In genomic region chr11:118729373-118729772, GRCm38 (mm10) we compare ENCODE assay signal across 11 mouse cellular contexts.
DNase-seq lines count a peak whose midpoint lies in the region; ATAC-seq lines count a peak whose summit lies in the region.
"Had no signal": no experiment of that assay in that cellular context is flagged by ENCODE, and none has a peak within 500 bp of the region (broad histone marks: within the 10 kb centered on the region; RNA-seq: fewer than 3 reads in every experiment).

No protein-coding gene starts in this region.

- H3K4me3 ChIP-seq in midbrain, embryonic 11.5 days (ENCODE audit: low read depth, low read length) = no peak overlapping the region
- no peak overlapping the region for H3K4me3 ChIP-seq in midbrain, embryonic 16.5 days (ENCODE audit: low read depth, low read length)
- no peak overlapping the region for H3K4me3 ChIP-seq in limb, embryonic 10.5 days
- no peak overlapping the region for H3K4me3 ChIP-seq in stomach, embryonic 15.5 days (replicated peaks)

- H3K4me1 ChIP-seq in midbrain, embryonic 11.5 days (ENCODE audit: control insufficient read depth, insufficient read depth, low read length) = peaks cover 21% of the 10 kb centered on the region
- H3K4me1 ChIP-seq in midbrain, embryonic 16.5 days (ENCODE audit: control insufficient read depth, insufficient read depth, low read length) = peaks cover 11% of the 10 kb centered on the region; the same call in 1 of the 2 replicates
- H3K4me1 ChIP-seq in limb, embryonic 10.5 days = peaks cover 68% of the 10 kb centered on the region
- H3K4me1 ChIP-seq in stomach, embryonic 15.5 days = peaks cover 10% of the 10 kb centered on the region

- 49% methylated on average over 8 of the region's 8 CpGs for WGBS in midbrain, embryonic 11.5 days
- WGBS in midbrain, embryonic 16.5 days = 47% methylated on average over 8 of the region's 8 CpGs
- 39% methylated on average over 8 of the region's 8 CpGs for WGBS in limb, embryonic 10.5 days
- WGBS in stomach, embryonic 15.5 days = 30% methylated on average over 8 of the region's 8 CpGs

- no peaks in the 10 kb centered on the region for H3K36me3 ChIP-seq in midbrain, embryonic 11.5 days (ENCODE audit: control insufficient read depth, insufficient read depth, low read length)
- H3K36me3 ChIP-seq in midbrain, embryonic 16.5 days (ENCODE audit: control insufficient read depth, insufficient read depth, low read length) = no peaks in the 10 kb centered on the region
- H3K36me3 ChIP-seq in limb, embryonic 10.5 days = no peaks in the 10 kb centered on the region
- no peaks in the 10 kb centered on the region for H3K36me3 ChIP-seq in stomach, embryonic 15.5 days

- H3K27me3 ChIP-seq in midbrain, embryonic 11.5 days (ENCODE audit: control insufficient read depth, insufficient read depth, low read length) = no peaks in the 10 kb centered on the region
- H3K27me3 ChIP-seq in midbrain, embryonic 16.5 days (ENCODE audit: control insufficient read depth, insufficient read depth, low read depth, low read length) = no peaks in the 10 kb centered on the region
- H3K27me3 ChIP-seq in limb, embryonic 10.5 days (ENCODE audit: low read depth, poor library complexity, severe bottlenecking) = no peaks in the 10 kb centered on the region; the same call in 1 of the 2 replicates
- no peaks in the 10 kb centered on the region for H3K27me3 ChIP-seq in stomach, embryonic 15.5 days (replicated peaks)

- no peaks in the 10 kb centered on the region for H3K9me3 ChIP-seq in midbrain, embryonic 11.5 days (ENCODE audit: control insufficient read depth, low read length)
- no peaks in the 10 kb centered on the region for H3K9me3 ChIP-seq in midbrain, embryonic 16.5 days (replicated peaks; ENCODE audit: control insufficient read depth, low read length, poor library complexity, severe bottlenecking)
- no peaks in the 10 kb centered on the region for H3K9me3 ChIP-seq in limb, embryonic 10.5 days (replicated peaks)
- no peaks in the 10 kb centered on the region for H3K9me3 ChIP-seq in stomach, embryonic 15.5 days

- ATAC-seq in midbrain, embryonic 11.5 days (ENCODE audit: low FRiP score) = no peak
- no peak for ATAC-seq in midbrain, embryonic 16.5 days
- ATAC-seq in stomach, embryonic 15.5 days (ENCODE audit: insufficient read depth, low FRiP score, low read depth) = peak; percentile 32

- H3K27ac ChIP-seq in midbrain, embryonic 11.5 days (ENCODE audit: low read depth, low read length) = no peak overlapping the region
- no peak overlapping the region for H3K27ac ChIP-seq in midbrain, embryonic 16.5 days (ENCODE audit: low read length)
- H3K27ac ChIP-seq in limb, embryonic 10.5 days = peak overlapping the region; percentile 50; the same call in 1 of the 2 replicates
- H3K27ac ChIP-seq in stomach, embryonic 15.5 days = no peak overlapping the region

- H3K4me2 ChIP-seq in midbrain, embryonic 11.5 days = no peak overlapping the region
- H3K4me2 ChIP-seq in midbrain, embryonic 16.5 days (ENCODE audit: low read length) = no peak overlapping the region
- no peak overlapping the region for H3K4me2 ChIP-seq in stomach, embryonic 15.5 days

- H3K9ac ChIP-seq in midbrain, embryonic 11.5 days (ENCODE audit: low read length) = no peak overlapping the region
- no peak overlapping the region for H3K9ac ChIP-seq in midbrain, embryonic 16.5 days (ENCODE audit: low read depth, low read length)
- H3K9ac ChIP-seq in stomach, embryonic 15.5 days = no peak overlapping the region

- DNase-seq in cerebellum, adult 9-11 months = peak; percentile 43
- DNase-seq in cerebellum, adult 9-10 months = no peak
- peak; percentile 66 for DNase-seq in midbrain, embryonic 11.5 days (ENCODE audit: low spot score, missing footprints)
- DNase-seq in limb, embryonic 10.5 days (ENCODE audit: low spot score) = no peak
- DNase-seq in adrenal gland, postnatal 36 days = no peak
- no peak for DNase-seq in layer of hippocampus, adult 9-10 months (ENCODE audit: low spot score)
- DNase-seq: cerebellum, adult 2 months; gastrocnemius, postnatal 25 days; midbrain, embryonic 14.5 days had no signal

Comparison
In these comparisons a context has a peak if more than half of its experiments do, and no peak if none do; other contexts are left out.
1. DNase-seq: peak in cerebellum, adult 9-11 months (single experiment) and midbrain, embryonic 11.5 days (single experiment); none in cerebellum, adult 9-10 months (single experiment), limb, embryonic 10.5 days (single experiment), adrenal gland, postnatal 36 days (0 of 2) and layer of hippocampus, adult 9-10 months (single experiment).